Mouse (Mus musculus) embryonic facial prominence, embryonic 13.5 days (tissue): ENCODE data around the gene Lmnb2. TPM values are rescaled to one million over a fixed set of nuclear protein-coding genes. Genes with fewer than 3 reads are reported as not detected.
A peak's percentile ranks its signal among the peaks of the same experiment; 100 is the strongest.

Experiments used
- ATAC-seq: fragments of 200-750 bp; cut with Nextera tagmentation; 2 replicates; pipeline ENCODE4 v1.8.0; 2017; ENCODE audit warnings: low read depth; ENCODE audit not compliant: insufficient number of reproducible peaks, insufficient read depth, low FRiP score, low TSS enrichment
- H3K27ac ChIP-seq: fragments of 300-500 bp; sonication (generic); 2 replicates; pipeline ENCODE4 v1.5.1; 2015; ENCODE audit warnings: moderate library complexity, mild to moderate bottlenecking, inconsistent platforms
- H3K27me3 ChIP-seq: fragments of 300-500 bp; sonication (generic); 2 replicates; pipeline ENCODE4 v1.6.1; 2015; ENCODE audit warnings: mild to moderate bottlenecking, inconsistent platforms
- H3K36me3 ChIP-seq: fragments of 300-500 bp; sonication (generic); 2 replicates; pipeline ENCODE4 v1.6.1; 2015; ENCODE audit warnings: mild to moderate bottlenecking, inconsistent platforms
- H3K4me1 ChIP-seq: fragments of 300-500 bp; sonication (generic); 2 replicates; pipeline ENCODE4 v1.6.1; 2015; ENCODE audit warnings: inconsistent platforms
- H3K4me2 ChIP-seq: fragments of 300-500 bp; sonication (generic); 2 replicates; pipeline ENCODE4 v1.6.1; 2015; ENCODE audit warnings: moderate library complexity, mild to moderate bottlenecking, inconsistent platforms
- H3K4me3 ChIP-seq: fragments of 300-500 bp; sonication (generic); 2 replicates; pipeline ENCODE4 v1.5.1; 2015; ENCODE audit warnings: mild to moderate bottlenecking, inconsistent platforms
- H3K9ac ChIP-seq: fragments of 300-500 bp; sonication (generic); 2 replicates; pipeline ENCODE4 v1.6.1; 2015; ENCODE audit warnings: mild to moderate bottlenecking, inconsistent platforms
- H3K9me3 ChIP-seq: fragments of 300-500 bp; sonication (generic); 2 replicates; pipeline ENCODE4 v1.6.1; 2016; ENCODE audit warnings: inconsistent platforms
- WGBS: fragments of 180-500 bp; shearing (Covaris S2); methylation state at CpG from one replicate; pipeline ENCODE4 v1.1.7; 2015; ENCODE audit warnings: mixed read lengths; 5-methylcytosine and 5-hydroxymethylcytosine counted together
- polyA plus RNA-seq: library from polyadenylated mRNA; unstranded; fragments of >200 nt; fragmentation: Nextera tagmentation; extraction: Ambion mirVana; gene quantifications from 2 replicates; pipeline ENCODE4 v1.2.1, GENCODE M21; 2015

Lmnb2 gene
- polyA plus RNA-seq, 1 experiment from 2014 or later = 63.4 TPM

DNA sequence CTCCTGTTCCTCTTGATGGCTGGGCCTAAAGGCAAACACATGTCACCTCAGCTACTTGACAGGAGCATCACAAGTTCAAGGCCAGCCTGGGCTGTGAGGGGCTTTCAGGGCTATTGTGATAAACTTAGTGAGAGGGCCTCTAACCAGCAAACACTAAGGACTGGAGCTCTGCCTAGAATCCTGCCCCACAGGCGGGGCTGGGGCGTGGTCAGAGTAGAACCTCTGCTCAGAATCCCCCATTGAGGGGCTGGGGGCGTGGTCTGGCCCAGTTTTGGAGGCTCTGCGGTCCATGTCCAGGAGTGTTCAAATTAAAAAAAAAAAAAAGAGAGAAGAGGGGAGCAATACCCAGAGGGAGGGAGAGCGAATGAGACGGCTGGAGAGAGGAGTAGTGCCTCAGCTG, 22.3 kb downstream of the Lmnb2 start:
- peaks cover 21% of the 10 kb centered on the region for H3K36me3 ChIP-seq
- H3K27ac ChIP-seq = no peak overlapping the region
- H3K9me3 ChIP-seq = no peaks in the 10 kb centered on the region
- no peak for ATAC-seq
- WGBS = 78% methylated on average over 6 of the region's 6 CpGs
- H3K9ac ChIP-seq = no peak overlapping the region
- H3K27me3 ChIP-seq = 0 out of 2 replicates have a peak, but pooled peaks cover under 1% of the 10 kb centered on the region
- H3K4me1 ChIP-seq = peaks cover 16% of the 10 kb centered on the region
- no peak overlapping the region for H3K4me3 ChIP-seq
- no peak overlapping the region for H3K4me2 ChIP-seq

DNA sequence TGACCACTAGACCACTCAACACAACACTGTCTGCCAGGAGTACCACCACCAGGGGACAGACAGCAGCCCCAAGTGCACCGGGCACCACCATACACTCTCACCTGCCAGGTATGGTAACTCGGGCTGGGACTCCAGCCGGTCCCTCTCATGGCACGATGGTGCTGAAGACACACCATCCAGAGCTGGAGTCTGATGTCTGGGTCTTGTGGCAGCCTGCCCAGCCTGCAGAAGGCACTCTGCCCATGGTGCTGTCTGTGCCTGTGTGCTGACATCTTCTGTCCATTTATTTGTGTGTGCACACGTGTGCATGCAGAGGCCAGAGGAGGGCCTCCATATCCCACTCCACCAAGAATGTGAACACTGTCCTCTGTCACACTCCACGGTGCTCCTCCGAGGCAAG, 22.9 kb downstream of the Lmnb2 start:
- Histone ChIP-seq H3K4me1 (peaks cover 16% of the 10 kb centered on the region), H3K27me3 (peaks cover 6% of the 10 kb centered on the region; the same call in 1 of the 2 replicates), H3K36me3 (peaks cover 21% of the 10 kb centered on the region), H3K9ac (no peak overlapping the region), H3K27ac (no peak overlapping the region), H3K9me3 (no peaks in the 10 kb centered on the region), H3K4me2 (no peak overlapping the region), H3K4me3 (no peak overlapping the region)
- no peak for ATAC-seq
- WGBS = 88% methylated on average over 7 of the region's 7 CpGs

DNA sequence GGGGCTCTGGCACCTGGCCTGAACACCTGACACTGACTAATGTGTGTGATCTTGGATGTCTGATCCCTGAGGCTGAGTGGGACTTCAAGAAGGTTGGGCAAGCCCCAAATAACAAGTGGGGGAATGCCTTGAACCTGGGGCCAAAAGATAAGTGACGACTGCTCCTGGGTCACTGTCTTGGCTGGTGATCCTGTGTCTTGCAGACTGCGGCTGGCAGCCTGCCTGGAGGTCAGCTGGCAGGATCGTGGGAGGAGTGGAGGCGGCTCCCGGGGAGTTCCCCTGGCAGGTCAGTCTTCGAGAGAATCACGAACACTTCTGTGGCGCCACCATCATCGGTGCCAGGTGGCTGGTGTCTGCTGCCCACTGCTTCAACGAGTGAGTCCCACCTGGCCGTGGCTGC, 30.9 kb downstream of the Lmnb2 start:
- ATAC-seq = no peak
- H3K4me1 ChIP-seq = no peaks in the 10 kb centered on the region
- WGBS = 73% methylated on average over 11 of the region's 11 CpGs
- no peak overlapping the region for H3K27ac ChIP-seq
- no peak overlapping the region for H3K4me2 ChIP-seq
- H3K9me3 ChIP-seq = no peaks in the 10 kb centered on the region
- H3K9ac ChIP-seq = no peak overlapping the region
- peaks cover 32% of the 10 kb centered on the region for H3K27me3 ChIP-seq
- H3K36me3 ChIP-seq = no peaks in the 10 kb centered on the region
- no peak overlapping the region for H3K4me3 ChIP-seq

DNA sequence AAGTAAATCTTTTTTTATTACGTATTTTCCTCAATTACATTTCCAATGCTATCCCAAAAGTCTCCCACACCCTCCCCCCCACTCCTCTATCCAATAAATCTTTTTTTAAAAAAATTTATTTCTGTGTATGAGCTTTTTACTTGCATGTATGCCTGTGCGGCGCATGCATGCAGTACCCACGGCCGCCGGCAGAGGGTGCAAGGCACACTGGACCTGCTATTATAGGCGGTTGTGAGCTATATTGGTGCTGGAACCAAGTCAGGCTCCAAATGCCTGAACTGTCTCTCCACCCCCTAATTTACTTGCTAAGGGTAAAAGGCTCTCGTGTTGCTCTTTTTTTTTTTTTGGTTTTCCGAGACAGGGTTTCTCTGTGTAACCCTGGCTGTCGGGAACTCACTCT, 36.7 kb downstream of the Lmnb2 start:
- Histone ChIP-seq H3K4me3 (no peak overlapping the region), H3K9me3 (no peaks in the 10 kb centered on the region), H3K4me2 (no peak overlapping the region), H3K36me3 (no peaks in the 10 kb centered on the region), H3K27ac (no peak overlapping the region), H3K27me3 (no peaks in the 10 kb centered on the region), H3K9ac (no peak overlapping the region), H3K4me1 (no peaks in the 10 kb centered on the region)
- no peak for ATAC-seq
- WGBS = 25% methylated on average over 10 of the region's 10 CpGs

DNA sequence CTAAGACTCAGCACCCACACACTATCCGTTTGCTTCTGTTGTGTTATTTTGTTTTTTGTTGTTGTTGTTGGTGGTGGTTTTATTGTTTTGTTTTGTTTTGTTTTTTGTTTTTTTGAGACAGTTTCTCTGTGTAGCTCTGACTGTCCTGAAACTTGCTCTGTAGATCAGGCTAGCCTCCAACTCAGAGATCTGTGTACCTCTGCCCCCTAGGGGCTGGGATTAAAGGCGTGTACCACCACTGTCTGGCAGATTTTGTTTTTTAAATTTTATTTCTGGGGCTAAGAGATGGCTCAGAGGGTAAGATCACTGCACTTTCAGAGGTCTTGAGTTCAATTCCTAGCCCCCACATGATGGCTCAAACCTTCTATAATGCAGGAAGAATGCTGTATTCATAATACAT, 37.1 kb downstream of the Lmnb2 start:
- no peak overlapping the region for H3K4me2 ChIP-seq
- no peak overlapping the region for H3K4me3 ChIP-seq
- no peak for ATAC-seq
- H3K9me3 ChIP-seq = no peaks in the 10 kb centered on the region
- H3K27ac ChIP-seq = no peak overlapping the region
- H3K4me1 ChIP-seq = no peaks in the 10 kb centered on the region
- H3K27me3 ChIP-seq = no peaks in the 10 kb centered on the region
- H3K36me3 ChIP-seq = no peaks in the 10 kb centered on the region
- H3K9ac ChIP-seq = no peak overlapping the region
- 80% methylated on average over 2 of the region's 2 CpGs for WGBS

DNA sequence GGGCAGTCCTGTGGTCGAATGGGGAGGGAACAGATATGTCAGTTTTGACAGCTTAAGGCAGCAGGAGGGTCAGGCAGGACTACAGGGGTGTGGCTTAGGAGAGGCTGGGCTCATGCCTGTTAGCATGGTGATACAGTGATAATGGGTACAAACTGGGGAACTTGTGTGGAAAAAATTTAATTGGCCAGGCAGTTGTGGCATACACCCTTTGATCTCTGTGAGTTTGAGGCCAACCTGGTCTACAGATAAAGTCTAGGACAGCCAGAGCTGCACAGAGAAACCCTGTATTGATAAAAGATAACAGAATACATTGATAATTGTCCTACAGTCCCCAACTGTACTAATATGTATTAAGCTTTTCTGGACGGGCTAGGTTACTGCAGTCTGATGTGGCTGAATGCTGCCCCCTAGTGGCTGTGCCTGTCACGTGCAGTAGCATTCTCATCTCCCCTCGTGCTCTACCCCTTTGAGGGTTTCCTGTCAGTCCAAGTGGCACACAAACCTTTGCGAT, 37.9 kb downstream of the Lmnb2 start:
- Histone ChIP-seq H3K9me3 (no peaks in the 10 kb centered on the region), H3K9ac (no peak overlapping the region), H3K4me3 (no peak overlapping the region), H3K27me3 (no peaks in the 10 kb centered on the region), H3K4me1 (no peaks in the 10 kb centered on the region), H3K36me3 (no peaks in the 10 kb centered on the region), H3K4me2 (no peak overlapping the region), H3K27ac (no peak overlapping the region)
- no peak for ATAC-seq
- WGBS = 19% methylated on average over 5 of the region's 5 CpGs

DNA sequence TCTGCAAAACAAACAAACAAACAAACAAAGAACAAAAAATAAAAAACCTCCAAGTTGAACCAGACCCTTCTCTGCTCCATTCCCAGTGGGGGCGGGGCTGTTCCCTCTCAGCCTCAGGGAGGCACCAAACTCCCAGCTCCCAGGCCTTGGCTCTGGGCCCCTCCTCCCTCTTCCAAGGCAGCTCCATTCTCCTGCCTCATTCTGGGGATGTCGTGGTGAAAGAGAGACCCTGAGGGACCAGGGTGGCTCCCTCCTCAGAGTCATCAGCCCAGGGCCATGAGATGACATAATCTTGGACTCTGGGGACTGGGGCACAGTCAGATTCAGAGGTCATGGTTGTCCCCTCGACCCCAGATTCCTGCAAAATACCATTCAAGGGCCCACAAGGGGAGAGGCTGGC, 41.5 kb downstream of the Lmnb2 start:
- Histone ChIP-seq H3K4me3 (no peak overlapping the region), H3K27ac (no peak overlapping the region), H3K4me1 (no peaks in the 10 kb centered on the region), H3K4me2 (no peak overlapping the region), H3K36me3 (no peaks in the 10 kb centered on the region), H3K27me3 (0 out of 2 replicates have a peak, but pooled peaks cover 5% of the 10 kb centered on the region), H3K9me3 (no peaks in the 10 kb centered on the region), H3K9ac (0 out of 2 replicates have a peak overlapping the region, but pooled peaks have one; percentile 44)
- no peak for ATAC-seq
- WGBS = 17% methylated on average over 3 of the region's 3 CpGs

DNA sequence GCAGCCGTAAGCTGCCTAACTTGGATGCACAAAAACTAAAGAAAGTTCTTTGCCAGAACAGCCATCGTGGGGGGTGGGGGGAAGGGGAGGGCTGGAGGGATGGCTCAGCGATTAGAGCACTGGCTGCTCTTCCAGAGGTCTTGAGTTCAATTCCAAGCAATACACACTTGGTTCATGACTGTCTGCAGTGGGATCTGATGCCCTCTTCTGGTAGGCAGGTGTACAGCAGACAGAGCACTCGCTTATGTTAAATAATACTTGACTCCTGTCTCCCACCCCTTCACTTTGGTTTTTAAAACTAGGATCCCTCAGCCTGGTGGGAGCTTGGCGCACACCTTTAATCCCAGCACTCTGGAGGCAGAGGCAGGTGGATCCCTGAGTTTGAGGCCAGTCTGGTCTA, 42.0 kb downstream of the Lmnb2 start:
- 33% methylated on average over 5 of the region's 5 CpGs for WGBS
- no peak overlapping the region for H3K4me3 ChIP-seq
- H3K36me3 ChIP-seq = no peaks in the 10 kb centered on the region
- no peak overlapping the region for H3K27ac ChIP-seq
- no peak overlapping the region for H3K4me2 ChIP-seq
- ATAC-seq = no peak
- no peaks in the 10 kb centered on the region for H3K4me1 ChIP-seq
- H3K27me3 ChIP-seq = 0 out of 2 replicates have a peak, but pooled peaks cover 5% of the 10 kb centered on the region
- no peak overlapping the region for H3K9ac ChIP-seq
- no peaks in the 10 kb centered on the region for H3K9me3 ChIP-seq

DNA sequence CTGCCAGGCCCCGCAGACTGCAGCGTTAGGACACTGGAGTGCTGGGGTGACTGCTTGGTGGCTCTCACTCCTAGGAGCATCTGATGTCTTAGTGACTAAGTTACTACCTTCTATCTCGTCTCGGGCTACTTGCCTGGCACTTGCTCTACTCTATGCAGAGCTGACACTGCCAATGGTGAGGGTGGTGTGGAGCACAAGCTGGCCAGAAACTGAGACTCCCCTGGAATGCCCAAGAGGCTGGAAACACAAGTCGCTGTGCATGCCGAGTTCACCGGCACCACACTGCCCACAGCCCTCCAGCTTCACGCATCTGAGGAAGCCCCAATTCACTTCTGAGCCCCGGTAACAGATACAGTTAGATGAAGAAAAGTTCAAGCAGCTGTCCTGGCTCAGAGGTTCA, 44.0 kb downstream of the Lmnb2 start:
- Histone ChIP-seq H3K27me3 (0 out of 2 replicates have a peak, but pooled peaks cover 5% of the 10 kb centered on the region), H3K9ac (peak overlapping the region; percentile 17; the same call in 1 of the 2 replicates), H3K36me3 (no peaks in the 10 kb centered on the region), H3K9me3 (no peaks in the 10 kb centered on the region), H3K27ac (no peak overlapping the region), H3K4me3 (no peak overlapping the region), H3K4me2 (no peak overlapping the region), H3K4me1 (no peaks in the 10 kb centered on the region)
- ATAC-seq = no peak
- WGBS = 80% methylated on average over 9 of the region's 9 CpGs

DNA sequence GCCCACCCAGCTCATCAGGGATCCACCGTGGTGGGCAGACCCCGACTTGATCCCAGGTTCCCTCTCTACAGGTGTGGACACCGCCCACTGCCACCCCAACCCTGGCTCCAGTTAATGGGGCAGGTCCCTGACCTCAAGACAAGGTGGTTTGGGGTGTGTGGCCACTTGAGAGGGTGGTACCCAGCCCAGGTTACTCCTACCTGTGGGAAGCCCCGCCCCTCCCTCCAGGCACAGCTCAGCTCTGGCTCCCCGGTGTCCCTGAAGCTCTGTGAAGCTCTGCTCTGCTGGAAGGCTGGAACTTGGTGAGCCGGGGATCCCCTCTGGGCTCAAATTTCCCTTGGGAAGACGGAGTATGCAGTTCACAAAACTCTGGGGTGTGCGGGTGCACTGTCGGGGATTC, 46.5 kb downstream of the Lmnb2 start, which contains the start of gene Tmprss9:
Gene Tmprss9, plus strand, starts transcription at position 268 of the 400 bp plus-strand sequence.
- 20% methylated on average over 9 of the region's 9 CpGs for WGBS

DNA sequence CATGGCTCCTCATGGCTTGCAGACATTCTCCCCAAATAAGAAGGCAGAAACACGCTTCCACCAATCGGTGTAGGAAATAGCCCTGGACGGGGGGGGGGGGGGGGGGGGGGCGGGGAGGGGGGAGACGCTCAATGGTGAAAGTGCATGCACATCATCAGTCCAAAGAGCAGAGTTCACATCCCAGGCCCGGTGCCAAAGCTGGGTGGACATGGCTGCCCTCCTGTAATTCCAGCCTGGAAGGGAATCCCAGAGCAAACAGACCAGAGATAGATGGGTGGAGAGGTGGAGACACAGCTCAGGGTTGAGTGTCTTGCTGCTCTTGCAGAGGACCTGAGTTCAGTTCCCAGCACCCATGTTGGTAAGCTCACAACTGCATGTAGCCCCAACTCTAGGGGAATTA, 47.1 kb downstream of the Lmnb2 start:
- Histone ChIP-seq H3K9ac (no peak overlapping the region), H3K9me3 (no peaks in the 10 kb centered on the region), H3K4me1 (no peaks in the 10 kb centered on the region), H3K4me3 (no peak overlapping the region), H3K27me3 (0 out of 2 replicates have a peak, but pooled peaks cover 5% of the 10 kb centered on the region), H3K36me3 (peaks cover 29% of the 10 kb centered on the region), H3K4me2 (no peak overlapping the region), H3K27ac (no peak overlapping the region)
- ATAC-seq = no peak
- WGBS = 71% methylated on average over 1 of the region's 6 CpGs

More for the DNA sequence above, 46.5 kb downstream of the Lmnb2 start, which contains the start of gene Tmprss9:
- Histone ChIP-seq H3K4me1 (no peaks in the 10 kb centered on the region), H3K9ac (no peak within 1 kb of the TSS), H3K9me3 (no peaks in the 10 kb centered on the region), H3K27ac (no peak within 1 kb of the TSS), H3K36me3 (peaks cover 23% of the 10 kb centered on the region), H3K4me3 (no peak within 1 kb of the TSS), H3K4me2 (no peak within 1 kb of the TSS), H3K27me3 (0 out of 2 replicates have a peak, but pooled peaks cover 5% of the 10 kb centered on the region)
- no peak for ATAC-seq

DNA sequence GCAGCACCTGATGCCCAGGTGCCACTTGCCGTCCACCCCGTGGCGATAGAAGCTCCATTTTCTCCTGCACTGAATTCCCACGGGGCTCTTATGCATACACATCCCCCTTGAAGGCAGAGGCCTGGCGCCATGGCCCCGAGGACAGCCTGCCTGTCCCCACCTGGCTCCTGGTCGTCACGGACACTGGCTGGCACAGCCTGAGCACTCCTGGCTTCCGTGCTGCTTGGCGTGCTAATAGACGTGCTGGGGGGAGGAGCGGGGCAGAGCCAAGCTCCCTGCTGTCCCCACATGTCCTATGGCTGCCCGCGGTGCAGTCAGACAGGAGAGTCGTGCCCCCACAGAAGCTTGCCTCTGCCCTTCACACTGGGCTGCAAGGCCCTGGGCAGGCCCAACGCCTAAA, 53.6 kb downstream of the Lmnb2 start:
- no peaks in the 10 kb centered on the region for H3K27me3 ChIP-seq
- 90% methylated on average over 16 of the region's 16 CpGs for WGBS
- peaks cover 78% of the 10 kb centered on the region for H3K36me3 ChIP-seq
- H3K4me1 ChIP-seq = no peaks in the 10 kb centered on the region
- no peaks in the 10 kb centered on the region for H3K9me3 ChIP-seq
- H3K4me2 ChIP-seq = no peak overlapping the region
- H3K27ac ChIP-seq = no peak overlapping the region
- no peak overlapping the region for H3K4me3 ChIP-seq
- ATAC-seq = no peak
- H3K9ac ChIP-seq = no peak overlapping the region
